Mouse (Mus musculus) cerebellum, adult 2 months (tissue): ENCODE measurements around the gene Slc12a9.

ENCODE experiments used
- CTCF ChIP-seq: fragments of 200-500 bp; IDR thresholded peaks from 2 replicates; pipeline ENCODE4 v1.5.1; 2011; ENCODE audit warnings: low read depth, mild to moderate bottlenecking, control low read depth, low read length, moderate library complexity, borderline replicate concordance; ENCODE audit not compliant: insufficient read depth
- POLR2A ChIP-seq: fragments of 200-500 bp; IDR thresholded peaks from 2 replicates; pipeline ENCODE4 v1.6.1; 2011; ENCODE audit warnings: low read length, control low read depth, borderline replicate concordance; ENCODE audit not compliant: insufficient read depth

DNA sequence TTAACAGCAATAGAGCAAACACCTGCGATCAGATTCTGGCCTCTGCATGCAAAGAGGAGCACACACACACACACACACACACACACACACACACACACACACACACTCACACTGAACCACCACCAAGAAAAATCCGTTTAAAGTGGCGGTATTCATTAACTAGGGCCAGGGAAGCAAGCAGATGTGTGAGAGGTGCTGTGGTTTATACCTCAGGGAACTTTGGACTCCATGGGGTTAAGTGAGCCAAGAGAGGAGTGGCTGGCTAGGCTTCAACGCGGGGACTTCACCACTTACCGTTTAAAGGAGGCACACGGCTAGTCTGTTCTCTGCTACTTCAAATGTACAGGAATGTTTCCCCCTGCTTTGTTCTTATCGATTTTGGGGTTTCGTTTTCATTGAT, 12.4 kb upstream of the Slc12a9 start:
- TF ChIP-seq POLR2A (no peak), CTCF (no peak)
